Mouse (Mus musculus) liver, embryonic 11.5 days (tissue): ENCODE results near the gene Slco1b2. TPM values are rescaled to one million over a fixed set of nuclear protein-coding genes. Genes with fewer than 3 reads are reported as not detected.
"Not testable (repeated sequence)": the region's sequence is repeated elsewhere in the genome, so short reads cannot be mapped to it uniquely, and the experiment has no call there.

Experiments used
- ATAC-seq: fragments of 200-750 bp; cut with Nextera tagmentation; replicated peaks from 2 replicates; pipeline ENCODE4 v1.8.0; 2017; ENCODE audit warnings: moderate number of reproducible peaks, mild to moderate bottlenecking, moderate TSS enrichment, moderate library complexity; ENCODE audit not compliant: low FRiP score
- DNase-seq: peaks from one replicate; pipeline ENCODE4 v3.0.0-alpha.2; 2017; ENCODE audit warnings: low spot score
- H3K27ac ChIP-seq: fragments of 300-500 bp; sonication (generic); 2 replicates; pipeline ENCODE4 v1.5.1; 2014; ENCODE audit warnings: mild to moderate bottlenecking, low read depth, low read length, control low read depth
- H3K27me3 ChIP-seq: fragments of 300-500 bp; sonication (generic); replicated peaks from 2 replicates; pipeline ENCODE4 v1.6.1; 2014; ENCODE audit warnings: low read length, mixed read lengths; ENCODE audit not compliant: control insufficient read depth, insufficient read depth
- H3K36me3 ChIP-seq: fragments of 300-500 bp; sonication (generic); 2 replicates; pipeline ENCODE4 v1.6.1; 2014; ENCODE audit warnings: mild to moderate bottlenecking, low read length, moderate library complexity, mixed read lengths; ENCODE audit not compliant: control insufficient read depth, insufficient read depth
- H3K4me1 ChIP-seq: fragments of 300-500 bp; sonication (generic); replicated peaks from 2 replicates; pipeline ENCODE4 v1.6.1; 2014; ENCODE audit warnings: low read length, mixed read lengths; ENCODE audit not compliant: control insufficient read depth, insufficient read depth
- H3K4me2 ChIP-seq: fragments of 300-500 bp; sonication (generic); 2 replicates; pipeline ENCODE4 v1.6.1; 2014; ENCODE audit warnings: mild to moderate bottlenecking, control low read depth, moderate library complexity
- H3K4me3 ChIP-seq: fragments of 300-500 bp; sonication (generic); 2 replicates; pipeline ENCODE4 v1.5.1; 2014; ENCODE audit warnings: low read depth, low read length, control low read depth
- H3K9ac ChIP-seq: fragments of 300-500 bp; sonication (generic); 2 replicates; pipeline ENCODE4 v1.6.1; 2014; ENCODE audit warnings: low read depth, low read length, control low read depth
- H3K9me3 ChIP-seq: fragments of 300-500 bp; sonication (generic); 2 replicates; pipeline ENCODE4 v1.6.1; 2016; ENCODE audit warnings: low read length, inconsistent platforms, mixed read lengths; ENCODE audit not compliant: control insufficient read depth
- WGBS: fragments of 180-500 bp; shearing (Covaris S2); extraction: QIAGEN DNeasy Blood & Tissue Kit; methylation state at CpG from one replicate; pipeline ENCODE4 v1.1.7; 2014; 5-methylcytosine and 5-hydroxymethylcytosine counted together
- polyA plus RNA-seq: library from polyadenylated mRNA; unstranded; fragments of >200 nt; fragmentation: Nextera tagmentation; extraction: Ambion mirVana; gene quantifications from 2 replicates; pipeline ENCODE4 v1.2.1, GENCODE M21; 2014

Gene Slco1b2
- polyA plus RNA-seq = not detected in 2 replicates

DNA sequence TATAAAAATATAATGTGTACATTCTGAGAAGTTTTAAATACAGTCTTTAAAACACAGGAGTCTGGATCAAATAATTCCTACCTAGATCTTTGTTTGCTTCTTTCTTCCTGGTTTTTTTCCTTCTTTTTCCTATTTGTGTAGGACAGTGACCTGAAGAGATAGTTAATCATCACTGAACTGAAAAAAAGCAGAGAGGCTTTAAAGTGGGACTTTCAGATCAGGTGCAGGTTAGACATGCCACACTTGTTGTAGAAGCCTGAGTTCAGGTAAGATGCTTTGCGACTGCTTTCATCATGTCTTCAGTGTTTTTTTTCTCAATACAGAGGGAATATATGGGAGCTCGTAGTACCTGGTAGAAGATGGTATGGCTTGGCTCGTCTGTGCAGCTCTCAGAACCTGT, at the start of gene Slco1b2:
TSS of gene Slco1b2 (plus strand) at position 228 of the 400 bp plus-strand sequence.
- no peak within 1 kb of the TSS for H3K4me3 ChIP-seq
- no peak within 1 kb of the TSS for H3K9ac ChIP-seq
- no peaks in the 10 kb centered on the region for H3K27me3 ChIP-seq
- H3K4me2 ChIP-seq = no peak within 1 kb of the TSS
- no peak for DNase-seq
- WGBS = 67% methylated on average over 3 of the region's 3 CpGs
- ATAC-seq = no peak
- H3K9me3 ChIP-seq = no peaks in the 10 kb centered on the region
- H3K36me3 ChIP-seq = no peaks in the 10 kb centered on the region
- no peaks in the 10 kb centered on the region for H3K4me1 ChIP-seq
- H3K27ac ChIP-seq = no peak within 1 kb of the TSS

DNA sequence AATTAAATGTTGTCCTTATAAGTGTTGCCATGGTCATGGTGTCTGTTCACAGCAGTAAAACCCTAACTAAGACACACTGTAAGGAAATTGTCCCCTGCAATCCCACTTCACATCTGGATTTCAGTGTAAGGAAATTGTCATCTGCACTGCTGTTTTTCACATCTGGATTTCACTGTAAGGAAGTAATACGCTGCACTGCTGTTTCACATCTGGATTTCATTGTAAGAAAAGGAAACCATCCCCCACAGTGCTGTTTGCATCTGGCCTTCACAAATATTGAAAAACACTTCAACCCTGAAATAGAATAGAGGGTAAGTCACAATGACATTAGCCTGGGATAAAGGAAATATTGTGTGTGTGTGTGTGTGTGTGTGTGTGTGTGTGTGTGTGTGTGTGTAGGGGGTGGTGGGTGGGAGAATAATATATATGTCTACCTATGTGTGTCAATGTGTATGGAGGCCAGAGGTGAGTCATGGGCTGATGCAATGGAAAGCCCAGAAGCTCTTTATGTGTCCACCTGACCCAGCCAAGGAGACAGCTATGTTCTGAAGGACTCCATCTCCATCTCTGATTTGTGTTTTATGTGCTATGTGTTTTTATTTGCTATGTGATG, 44.4 kb upstream of the Slco1b2 start:
- Histone ChIP-seq H3K4me1 (no peaks in the 10 kb centered on the region), H3K4me3 (no peak overlapping the region), H3K36me3 (no peaks in the 10 kb centered on the region), H3K4me2 (no peak overlapping the region), H3K27ac (no peak overlapping the region), H3K9me3 (no peaks in the 10 kb centered on the region), H3K27me3 (no peaks in the 10 kb centered on the region), H3K9ac (no peak overlapping the region)
- no peak for DNase-seq
- 59% methylated on average over 1 of the region's 1 CpGs for WGBS
- no peak for ATAC-seq

- Histone ChIP-seq H3K4me3 (no peak overlapping the region), H3K27me3 (no peaks in the 10 kb centered on the region), H3K4me2 (no peak overlapping the region), H3K27ac (no peak overlapping the region), H3K36me3 (no peaks in the 10 kb centered on the region), H3K9me3 (no peaks in the 10 kb centered on the region), H3K9ac (no peak overlapping the region), H3K4me1 (no peaks in the 10 kb centered on the region)
- DNase-seq = no peak
- no peak for ATAC-seq
- 61% methylated on average over 1 of the region's 1 CpGs for WGBS
Measured at GRCm38 (mm10) chr6:141590002-141590401, 39.3 kb upstream of the Slco1b2 start.

DNA sequence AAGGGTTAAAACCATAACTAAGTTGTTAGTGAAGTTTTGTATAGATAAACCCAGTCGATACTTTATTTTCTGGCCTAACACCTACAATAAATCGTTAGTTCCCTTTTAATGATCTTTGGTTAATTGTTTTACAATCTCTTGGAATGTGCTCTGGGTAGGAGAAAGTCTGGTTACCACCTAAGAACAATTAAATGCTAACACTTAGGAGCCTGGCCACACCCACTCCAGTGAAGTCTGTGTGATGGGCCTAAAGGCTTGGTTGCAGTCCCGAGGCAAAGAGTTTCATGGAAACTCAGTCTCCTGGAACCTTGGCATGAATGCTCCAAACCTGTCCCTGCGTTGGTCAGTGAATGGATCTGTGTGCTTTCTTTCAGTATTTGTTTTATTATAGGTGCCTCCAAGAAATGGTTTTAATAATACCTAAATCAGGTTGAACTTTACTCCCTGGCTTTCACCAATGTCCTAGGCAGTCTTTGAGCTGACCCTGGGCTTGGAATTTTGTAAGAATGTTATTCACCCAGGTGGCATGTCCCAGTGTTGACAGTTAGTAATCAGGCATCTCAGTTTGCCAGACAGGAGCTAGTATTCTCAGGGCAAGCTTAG, 38.6 kb upstream of the Slco1b2 start:
- H3K9me3 ChIP-seq, ATAC-seq, H3K4me3 ChIP-seq, DNase-seq, H3K27me3 ChIP-seq, H3K27ac ChIP-seq, H3K4me1 ChIP-seq, H3K36me3 ChIP-seq, H3K9ac ChIP-seq, H3K4me2 ChIP-seq: not testable (repeated sequence)
- 42% methylated on average over 4 of the region's 4 CpGs for WGBS

DNA sequence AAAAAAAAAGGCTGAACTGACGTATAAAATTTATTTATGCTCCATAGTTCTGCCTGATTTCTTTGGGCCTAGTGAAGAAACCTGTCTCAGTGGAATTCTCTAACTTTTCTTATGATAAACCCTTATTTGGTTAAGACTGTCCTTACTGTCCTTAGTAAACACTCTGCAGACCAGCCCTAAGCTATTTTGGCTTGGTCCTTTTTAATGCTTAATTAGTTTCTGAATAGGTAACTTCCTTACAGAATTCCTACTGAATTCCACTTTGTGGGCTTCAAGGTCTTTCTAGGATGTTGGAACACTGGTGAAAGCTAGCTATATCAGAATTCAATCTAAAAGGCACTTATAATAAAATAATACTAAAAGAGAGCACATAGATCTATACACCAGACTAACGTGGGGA, 33.2 kb upstream of the Slco1b2 start:
- Histone ChIP-seq H3K4me1 (no peaks in the 10 kb centered on the region), H3K27ac (no peak overlapping the region), H3K9me3 (no peaks in the 10 kb centered on the region), H3K9ac (no peak overlapping the region), H3K36me3 (no peaks in the 10 kb centered on the region), H3K4me2 (no peak overlapping the region), H3K27me3 (no peaks in the 10 kb centered on the region), H3K4me3 (no peak overlapping the region)
- ATAC-seq (no peak), DNase-seq (no peak)
- 80% methylated on average over 2 of the region's 2 CpGs for WGBS

DNA sequence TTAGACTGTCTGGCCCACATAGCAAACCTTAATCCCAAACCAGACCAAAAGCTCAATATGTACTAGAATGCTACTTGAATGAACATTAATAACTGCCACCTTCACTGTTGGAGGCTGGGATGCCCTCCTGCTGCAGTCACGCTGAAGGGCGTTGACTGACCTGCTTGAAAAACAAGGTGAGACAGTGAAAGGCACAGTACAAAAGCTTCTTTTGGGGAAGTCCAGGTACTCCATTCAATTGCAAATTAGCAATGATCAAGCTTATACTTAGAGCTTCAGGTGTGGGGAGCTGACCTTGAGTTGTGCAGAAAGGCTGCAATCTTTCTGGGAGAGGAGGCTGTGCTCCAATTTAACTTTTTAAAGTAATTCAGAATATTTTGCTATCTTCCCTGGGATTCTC, 32.3 kb upstream of the Slco1b2 start:
- no peaks in the 10 kb centered on the region for H3K27me3 ChIP-seq
- no peak overlapping the region for H3K4me2 ChIP-seq
- DNase-seq = no peak
- no peaks in the 10 kb centered on the region for H3K9me3 ChIP-seq
- no peak overlapping the region for H3K4me3 ChIP-seq
- no peaks in the 10 kb centered on the region for H3K4me1 ChIP-seq
- no peak overlapping the region for H3K27ac ChIP-seq
- ATAC-seq = no peak
- no peak overlapping the region for H3K9ac ChIP-seq
- H3K36me3 ChIP-seq = no peaks in the 10 kb centered on the region
- 96% methylated on average over 2 of the region's 2 CpGs for WGBS

GRCm38 (mm10) chr6:141600940-141601339, 28.4 kb upstream of the Slco1b2 start:
- Histone ChIP-seq H3K27me3 (no peaks in the 10 kb centered on the region), H3K4me1 (no peaks in the 10 kb centered on the region), H3K9ac (no peak overlapping the region), H3K27ac (no peak overlapping the region), H3K9me3 (no peaks in the 10 kb centered on the region), H3K4me2 (no peak overlapping the region), H3K4me3 (no peak overlapping the region), H3K36me3 (no peaks in the 10 kb centered on the region)
- WGBS = 63% methylated on average over 9 of the region's 9 CpGs
- ATAC-seq (no peak), DNase-seq (no peak)

GRCm38 (mm10) chr6:141610702-141611260, 18.5 kb upstream of the Slco1b2 start:
- ATAC-seq = no peak
- no peak for DNase-seq
- 66% methylated on average over 2 of the region's 2 CpGs for whole genome bisulfite sequencing
- H3K27me3 ChIP-seq = no peaks in the 10 kb centered on the region
- no peak overlapping the region for H3K9ac ChIP-seq
- H3K27ac ChIP-seq = no peak overlapping the region
- H3K9me3 ChIP-seq = no peaks in the 10 kb centered on the region
- no peaks in the 10 kb centered on the region for H3K36me3 ChIP-seq
- H3K4me1 ChIP-seq = no peaks in the 10 kb centered on the region
- H3K4me3 ChIP-seq = no peak overlapping the region
- H3K4me2 ChIP-seq = no peak overlapping the region

GRCm38 (mm10) chr6:141614017-141614416, 15.3 kb upstream of the Slco1b2 start:
- Histone ChIP-seq H3K9ac (no peak overlapping the region), H3K36me3 (no peaks in the 10 kb centered on the region), H3K4me3 (no peak overlapping the region)

More at GRCm38 (mm10) chr6:141614017-141614416, 15.3 kb upstream of the Slco1b2 start:
- no peaks in the 10 kb centered on the region for H3K4me1 ChIP-seq
- H3K27me3 ChIP-seq = no peaks in the 10 kb centered on the region
- no peak overlapping the region for H3K4me2 ChIP-seq
- ATAC-seq (no peak), DNase-seq (no peak)
- H3K9me3 ChIP-seq = no peaks in the 10 kb centered on the region
- no peak overlapping the region for H3K27ac ChIP-seq
